Mouse (Mus musculus) cerebral cortex, adult 2 months (tissue): ENCODE results near the gene Ptgr2.

Experiments
- WGBS: fragments of 180-500 bp; shearing (Covaris S2); methylation state at CpG from one replicate; pipeline ENCODE4 v1.1.7; 2018; 5-methylcytosine and 5-hydroxymethylcytosine counted together

Gene Ptgr2

DNA sequence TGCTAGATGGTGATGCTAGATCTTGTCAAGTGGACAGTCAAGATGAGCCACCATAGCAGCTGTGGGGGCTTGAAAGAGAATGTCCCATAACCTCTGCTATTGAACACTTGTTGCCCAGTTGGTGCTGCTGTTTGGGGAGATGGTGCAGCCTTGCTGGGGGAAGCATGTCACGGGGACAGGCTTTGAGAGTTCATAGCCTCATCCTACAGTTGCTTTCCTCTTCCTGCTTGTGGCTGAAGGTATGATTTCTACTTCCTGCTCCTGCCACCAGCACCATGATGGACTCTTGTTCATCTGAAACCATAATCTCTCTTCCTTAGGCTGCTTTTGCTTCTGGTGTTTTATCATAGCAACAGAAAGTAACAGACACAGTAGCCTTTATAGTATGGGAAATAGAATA, 19.5 kb downstream of the Ptgr2 start:
- WGBS: 85% methylated on average over 1 of the region's 1 CpGs

GRCm38 (mm10) chr12:84311306-84311705, 26.3 kb downstream of the Ptgr2 start:
- 80% methylated on average over 4 of the region's 5 CpGs for WGBS

- WGBS: 17% methylated on average over 7 of the region's 7 CpGs
Observed at GRCm38 (mm10) chr12:84316006-84316405, 31.0 kb downstream of the Ptgr2 start.

- under 1% methylated on average over 76 of the region's 77 CpGs for WGBS
Observed at GRCm38 (mm10) chr12:84316721-84317621, 31.9 kb downstream of the Ptgr2 start, which contains the start of gene Zfp410. Gene Zfp410 (plus strand): TSS chr12:84316852.

DNA sequence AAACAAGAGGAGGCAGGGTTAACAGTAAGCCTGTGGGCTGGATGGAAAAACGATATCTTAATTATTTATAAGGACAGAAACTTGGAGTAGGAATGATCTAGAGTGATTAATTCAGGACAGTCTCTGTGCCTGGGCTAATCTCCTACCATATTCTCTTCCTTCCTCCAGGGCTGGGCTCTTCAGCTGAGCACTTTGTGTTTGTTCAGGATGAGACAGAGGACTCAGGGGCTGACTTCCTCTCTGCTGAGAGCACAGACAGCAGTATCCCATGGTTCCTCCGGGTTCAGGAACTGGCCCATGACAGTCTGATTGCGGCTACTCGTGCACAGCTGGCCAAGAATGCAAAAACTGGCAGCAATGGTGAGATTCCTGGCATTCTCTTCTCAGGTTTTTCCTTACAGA, 42.1 kb downstream of the Ptgr2 start:
- WGBS: 58% methylated on average over 4 of the region's 4 CpGs

- 82% methylated on average over 11 of the region's 11 CpGs for WGBS
Observed at GRCm38 (mm10) chr12:84336963-84337625, 52.1 kb downstream of the Ptgr2 start.

GRCm38 (mm10) chr12:84347192-84347591, 62.2 kb downstream of the Ptgr2 start:
- WGBS: 43% methylated on average over 2 of the region's 2 CpGs

- WGBS: 89% methylated on average over 2 of the region's 2 CpGs
Observed at GRCm38 (mm10) chr12:84358699-84359098, 73.7 kb downstream of the Ptgr2 start.

- WGBS: under 1% methylated on average over 51 of the region's 51 CpGs
Observed at GRCm38 (mm10) chr12:84361555-84362489, 76.8 kb downstream of the Ptgr2 start, which contains the start of the genes Coq6 and Fam161b. Gene Coq6 (plus strand): TSS chr12:84361657. Gene Fam161b (minus strand): TSS chr12:84361833.

GRCm38 (mm10) chr12:84362872-84363271, 77.8 kb downstream of the Ptgr2 start:
- 55% methylated on average over 2 of the region's 2 CpGs for WGBS

GRCm38 (mm10) chr12:84364291-84364690, 79.3 kb downstream of the Ptgr2 start:
- 82% methylated on average over 9 of the region's 9 CpGs for WGBS

- 95% methylated on average over 6 of the region's 6 CpGs for WGBS
Observed at GRCm38 (mm10) chr12:84365137-84365536, 80.1 kb downstream of the Ptgr2 start.
